Mouse (Mus musculus): ENCODE data around the gene Tgoln1. TPM values are rescaled to one million over a fixed set of nuclear protein-coding genes. Genes with fewer than 3 reads are reported as not detected.
A peak's percentile ranks its signal among the peaks of the same experiment; 100 is the strongest.

The Tgoln1 gene
- total RNA-seq, 2 experiments from 2014 or later, result 49.7 to 51.1 TPM

DNA sequence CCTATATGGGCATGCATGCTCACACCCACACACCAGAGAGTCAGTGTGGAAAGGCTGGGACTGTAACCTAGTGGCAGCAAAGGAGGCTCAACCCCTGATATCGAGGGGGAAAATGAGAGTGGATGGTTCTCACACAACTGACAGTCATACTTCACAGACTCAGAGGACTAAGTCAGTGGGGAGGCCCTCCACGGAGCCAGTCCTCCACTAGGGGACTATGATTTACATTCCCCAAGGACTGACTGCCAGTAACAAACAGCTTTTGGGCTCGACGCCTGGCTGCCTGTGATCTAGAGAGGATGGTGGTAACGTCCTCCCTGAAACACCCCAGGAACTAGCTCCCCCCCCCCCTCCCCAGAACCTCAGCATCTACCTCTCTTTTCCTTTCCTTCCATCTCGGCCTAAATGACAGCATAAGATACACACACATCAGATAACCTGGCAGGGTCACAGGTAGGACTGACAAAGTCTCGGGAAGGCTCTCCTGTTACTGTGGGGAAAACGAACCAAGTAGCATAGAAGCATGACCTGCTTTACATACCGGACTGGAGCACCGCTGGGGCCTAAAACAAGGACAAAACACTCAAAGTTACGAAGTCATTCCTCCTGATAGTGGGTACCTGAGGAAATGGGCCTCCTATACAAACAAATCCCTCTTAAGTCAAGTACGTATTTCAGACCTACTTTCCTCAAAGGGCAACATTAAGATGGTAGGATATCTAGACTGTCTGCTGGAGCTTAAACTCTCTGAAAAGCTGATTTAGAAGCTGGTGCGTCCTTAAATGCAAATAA lies 19.5 kb downstream of the Tgoln1 start:
- peak in 1 of 2 experiments; percentile 45 for DNase-seq (ENCODE audit: low spot score in 2 of 2)

DNA sequence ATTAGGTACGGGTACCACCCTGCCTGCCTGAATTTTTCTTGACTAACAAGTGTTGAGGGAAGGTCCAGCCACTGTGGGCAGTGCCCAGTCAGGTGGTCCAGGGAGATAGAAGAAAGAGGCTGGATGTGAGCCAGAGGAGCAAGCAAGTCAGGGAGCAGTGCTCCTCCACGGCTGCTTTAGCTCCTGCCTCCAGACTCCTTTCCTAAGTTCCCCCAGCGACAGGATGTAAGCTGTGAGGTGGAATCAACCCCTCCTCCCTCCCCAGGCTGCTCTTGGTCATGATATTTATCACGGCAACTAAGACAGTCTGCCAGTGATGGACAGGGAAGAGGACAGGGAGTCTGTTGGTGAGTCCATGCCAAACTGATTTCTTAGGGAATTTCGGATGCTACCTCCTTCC lies 22.9 kb downstream of the Tgoln1 start:
- no peak for DNase-seq (ENCODE audit: low spot score in 2 of 2)

DNA sequence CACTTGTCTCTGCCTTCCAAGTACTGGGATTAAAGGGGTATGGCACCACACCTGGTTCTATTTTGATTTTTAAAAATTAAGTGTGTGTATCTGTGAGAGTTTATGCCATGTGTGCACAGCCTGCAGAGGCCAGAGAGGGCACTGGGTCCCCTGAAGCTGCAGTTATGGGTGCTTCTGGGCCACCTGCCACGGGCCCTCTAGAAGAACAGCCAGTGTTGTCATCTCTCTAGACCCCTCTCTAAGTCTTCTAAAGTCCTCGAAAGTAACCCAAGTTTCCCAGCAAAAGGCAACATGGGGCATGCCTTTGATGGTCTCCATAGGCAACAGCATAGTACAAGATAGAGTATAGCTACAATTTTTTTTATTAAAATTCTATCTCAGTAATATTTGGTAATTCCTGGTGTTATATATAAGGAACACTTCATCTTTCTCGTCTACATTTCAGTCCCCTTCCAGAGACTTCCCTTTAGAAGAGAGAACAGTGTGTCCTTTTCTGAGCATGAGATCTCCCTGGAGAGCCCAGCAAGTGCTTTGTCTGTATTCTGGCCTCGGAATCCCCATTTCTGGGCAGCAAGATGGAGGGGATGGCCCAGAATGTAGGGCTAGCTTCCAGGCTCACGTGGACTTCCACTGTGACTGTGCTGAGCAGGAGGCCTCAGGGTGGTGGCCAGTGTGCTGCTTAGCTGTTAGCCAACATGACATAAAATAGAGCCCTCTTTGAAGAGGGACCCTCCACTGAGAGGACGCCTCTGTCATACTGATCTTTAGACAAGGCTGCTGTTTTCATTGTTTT lies 23.6 kb downstream of the Tgoln1 start:
- DNase-seq (ENCODE audit: low spot score in 2 of 2), result peak in 1 of 2 experiments; percentile 49

DNA sequence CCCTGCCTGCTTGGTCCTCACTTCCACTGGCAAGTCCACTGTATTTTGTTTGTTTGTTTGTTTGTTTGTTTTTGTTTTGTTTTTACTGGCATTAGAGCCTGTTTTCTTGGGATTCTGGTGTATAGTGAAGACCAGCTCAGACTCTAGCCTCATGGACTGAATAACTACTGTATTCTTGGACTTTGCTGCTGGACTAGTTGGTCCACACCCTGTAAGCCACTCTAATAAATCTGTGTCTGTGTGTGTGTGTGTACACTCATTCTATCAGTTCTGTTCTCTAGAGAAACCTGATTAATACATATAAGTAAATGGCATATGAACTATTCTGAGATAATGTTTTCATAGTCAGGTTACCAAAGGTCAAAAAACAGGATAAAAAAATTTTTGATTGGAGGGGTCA lies 26.7 kb downstream of the Tgoln1 start:
- no peak for DNase-seq (ENCODE audit: low spot score in 2 of 2)

DNA sequence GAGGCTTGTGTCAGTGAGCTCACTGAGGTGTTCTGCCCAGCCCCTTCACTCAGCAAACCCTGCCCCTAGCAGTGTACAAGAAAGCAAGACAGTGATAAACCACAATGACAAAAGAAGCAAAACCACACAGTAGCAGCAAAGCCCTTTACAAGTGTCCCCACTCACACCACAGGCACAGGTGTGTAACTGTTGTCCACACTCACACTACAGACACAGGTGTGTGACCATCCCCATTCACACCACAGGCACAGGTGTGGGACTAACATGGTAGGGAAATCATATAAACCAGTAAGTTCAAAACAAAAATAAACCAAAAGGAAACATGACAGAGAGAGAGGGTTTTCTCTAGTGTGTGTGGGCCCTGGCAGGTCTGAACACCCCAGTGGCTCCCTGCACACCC lies 28.5 kb downstream of the Tgoln1 start:
- no peak for DNase-seq (ENCODE audit: low spot score in 2 of 2)

DNA sequence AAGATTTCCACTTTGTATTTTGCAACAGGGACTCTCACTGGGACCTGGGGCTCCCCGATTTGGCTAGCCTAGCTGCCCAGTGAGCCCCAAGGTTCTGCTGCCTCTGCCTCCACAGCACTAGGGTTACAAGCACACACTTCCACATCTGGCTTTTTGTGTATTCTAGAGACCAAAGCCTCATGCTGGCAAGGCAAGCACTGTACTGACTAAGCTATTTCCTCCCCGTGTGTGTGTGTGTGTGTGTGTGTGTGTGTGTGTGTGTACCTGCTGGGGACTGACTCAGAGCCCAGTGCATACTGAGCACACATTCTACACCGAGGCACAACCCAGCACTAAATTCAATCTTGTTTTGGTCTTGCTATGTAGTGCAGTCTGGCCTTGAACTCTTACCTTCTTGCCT lies 30.1 kb downstream of the Tgoln1 start:
- no peak for DNase-seq (ENCODE audit: low spot score in 2 of 2)

DNA sequence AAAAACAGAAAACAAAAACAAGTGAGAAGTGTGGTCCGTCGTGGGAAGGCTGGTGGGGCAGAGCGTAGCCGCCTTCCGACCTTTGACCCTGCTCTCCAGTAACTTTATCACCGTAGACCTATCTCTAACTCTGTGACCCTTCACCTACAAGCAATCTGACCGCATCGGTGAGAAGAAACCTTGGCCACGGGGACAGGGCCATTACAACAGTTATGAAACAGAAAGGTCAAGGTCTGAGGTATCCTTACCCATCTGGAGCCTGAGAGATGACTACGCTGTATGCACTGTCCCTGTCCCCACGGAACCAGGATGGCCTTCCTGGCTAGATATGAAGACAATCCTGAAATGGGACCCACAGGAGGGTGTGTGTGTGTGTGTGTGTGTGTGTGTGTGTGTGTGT lies 32.6 kb downstream of the Tgoln1 start:
- DNase-seq (ENCODE audit: low spot score in 2 of 2), result no peak

DNA sequence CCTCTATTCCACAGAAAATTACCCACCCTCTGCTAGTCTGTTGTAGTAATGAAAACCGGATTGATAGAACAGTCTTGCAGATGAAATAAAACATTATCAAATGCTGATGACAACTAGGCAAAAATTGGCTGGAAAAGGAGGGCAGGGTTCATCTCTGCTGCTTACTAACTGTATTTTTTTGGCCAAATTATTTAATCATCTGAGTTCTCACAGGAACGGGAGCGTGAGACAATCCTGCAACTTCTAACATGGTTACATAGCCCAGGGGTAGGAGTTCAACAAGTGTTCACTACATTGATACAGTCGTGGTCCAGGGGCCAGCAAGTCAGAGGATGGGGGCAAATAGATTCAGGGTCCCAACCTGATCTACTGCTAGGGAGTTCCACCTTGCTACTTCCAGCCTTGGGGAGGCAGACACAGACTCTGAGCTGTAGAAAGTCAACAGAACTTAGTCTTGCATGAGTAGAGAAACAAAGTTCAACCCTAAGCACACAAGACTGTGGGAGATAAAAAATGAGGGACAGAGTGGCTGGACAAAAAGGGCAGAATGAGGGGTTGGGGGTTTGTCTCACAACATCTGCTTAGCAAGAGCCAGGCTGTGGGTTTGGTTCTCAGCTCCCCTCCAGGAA lies 33.5 kb downstream of the Tgoln1 start:
- no peak for DNase-seq (ENCODE audit: low spot score in 2 of 2)

DNA sequence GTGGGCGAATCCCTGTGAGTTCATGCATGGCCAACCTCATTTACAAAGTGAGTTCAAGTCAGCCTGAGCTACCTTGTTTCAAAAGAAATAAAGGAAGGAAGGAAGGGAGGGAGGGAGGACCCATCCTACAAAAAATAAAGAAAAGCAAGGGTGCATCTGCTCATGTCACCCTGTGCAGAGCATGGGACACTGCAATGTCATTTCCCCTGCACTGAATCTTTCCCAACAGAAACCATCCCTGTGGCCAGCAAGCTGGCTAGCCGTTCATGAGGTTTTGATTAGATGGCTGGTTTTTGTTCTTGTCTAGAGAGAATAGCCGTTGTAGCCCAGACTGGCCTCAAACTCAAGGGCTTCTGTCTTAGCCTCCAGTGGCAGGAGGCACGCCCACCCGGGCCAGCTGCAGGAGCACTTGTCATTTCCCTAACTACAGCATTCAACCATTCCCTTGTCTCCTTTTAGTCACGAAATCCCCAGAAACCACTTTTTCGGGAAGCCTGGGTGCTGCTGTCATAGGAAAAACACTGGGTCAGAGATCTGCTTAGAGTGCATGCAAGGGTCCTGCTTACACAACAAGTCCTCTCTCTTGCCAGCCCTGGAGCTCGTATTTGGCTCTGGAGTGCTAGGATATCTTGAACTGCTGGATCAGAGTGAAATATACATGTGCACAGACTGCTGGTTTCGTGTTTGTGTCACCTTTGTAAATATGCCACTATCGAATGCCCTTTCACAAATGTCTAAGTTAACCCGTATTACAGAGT lies 35.0 kb downstream of the Tgoln1 start:
- no peak for DNase-seq (ENCODE audit: low spot score in 2 of 2)

DNA sequence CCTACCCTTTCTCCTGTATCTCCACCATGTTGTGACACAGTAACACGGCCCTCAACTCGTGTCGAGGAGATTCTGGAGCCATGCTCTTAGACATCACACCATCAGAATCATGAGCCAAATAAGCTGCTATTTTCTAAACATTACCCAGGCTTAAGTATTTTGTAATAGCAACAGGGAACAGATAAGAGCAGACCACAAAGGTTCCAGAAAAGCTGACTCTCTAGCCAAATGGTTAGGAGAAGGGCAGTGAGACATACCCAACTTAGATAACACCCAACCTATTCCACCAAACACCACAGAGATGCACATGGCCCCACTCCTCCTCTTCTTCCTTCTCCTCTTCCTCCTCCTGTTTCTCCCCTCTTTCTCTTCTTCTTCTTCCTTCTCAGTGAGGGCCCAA lies 40.8 kb downstream of the Tgoln1 start:
- DNase-seq (ENCODE audit: low spot score in 2 of 2), result no peak

DNA sequence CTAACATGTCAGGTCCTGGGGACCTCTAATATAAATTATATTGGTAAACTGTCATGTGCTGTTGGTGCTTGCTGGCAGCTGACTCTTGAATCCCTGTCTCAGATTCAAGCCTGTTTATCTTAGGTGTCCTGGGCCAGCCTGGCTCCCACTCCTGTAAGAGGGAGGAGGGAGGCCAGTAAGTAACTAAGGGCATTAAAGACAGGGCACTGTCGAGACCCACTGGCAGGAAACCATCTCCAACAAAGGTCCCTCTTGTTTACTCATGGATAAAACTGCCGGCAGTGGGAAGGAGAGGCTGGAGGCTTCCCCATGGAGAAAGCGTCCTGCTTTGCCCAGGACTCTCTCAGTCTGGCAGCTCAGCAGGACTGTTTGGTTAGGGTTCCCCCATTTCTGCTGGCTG lies 45.0 kb downstream of the Tgoln1 start:
- DNase-seq (ENCODE audit: low spot score in 2 of 2), result no peak

DNA sequence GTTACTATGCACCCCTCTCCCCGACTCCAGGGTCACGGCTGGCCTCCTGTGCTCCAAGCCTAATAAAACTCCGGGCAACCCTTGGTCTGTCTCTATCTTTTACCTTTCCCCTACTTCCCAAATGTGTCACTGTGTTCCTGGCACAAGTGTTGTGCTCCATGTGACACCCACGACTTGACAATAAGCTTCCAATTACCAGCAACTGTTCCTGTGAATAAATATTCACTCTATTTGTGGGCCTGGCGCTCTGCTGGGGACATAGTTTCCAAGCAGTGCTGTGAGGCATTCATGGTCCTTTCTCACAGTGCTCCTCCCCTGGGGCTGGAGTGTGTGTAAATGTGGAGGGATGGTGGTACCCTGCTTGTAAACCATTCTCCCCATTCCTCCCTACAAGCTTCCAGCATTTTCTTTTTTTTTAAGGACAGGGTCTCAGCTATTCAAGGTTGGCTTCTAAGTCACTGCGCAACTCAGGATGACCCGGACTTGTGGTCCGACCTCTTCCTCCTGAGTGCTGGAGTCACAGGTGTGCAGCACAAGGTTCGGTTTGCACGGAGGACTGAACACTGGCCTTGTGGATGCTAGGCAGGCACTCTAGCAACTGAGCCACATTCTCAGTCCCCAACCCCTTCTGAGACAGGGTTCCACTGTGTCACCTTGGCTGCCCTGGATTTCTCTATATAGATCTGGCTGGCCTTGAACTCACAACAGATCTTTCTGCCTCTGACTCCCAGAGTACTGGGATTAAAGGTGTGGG lies 46.0 kb downstream of the Tgoln1 start:
- no peak for DNase-seq (ENCODE audit: low spot score in 2 of 2)

DNA sequence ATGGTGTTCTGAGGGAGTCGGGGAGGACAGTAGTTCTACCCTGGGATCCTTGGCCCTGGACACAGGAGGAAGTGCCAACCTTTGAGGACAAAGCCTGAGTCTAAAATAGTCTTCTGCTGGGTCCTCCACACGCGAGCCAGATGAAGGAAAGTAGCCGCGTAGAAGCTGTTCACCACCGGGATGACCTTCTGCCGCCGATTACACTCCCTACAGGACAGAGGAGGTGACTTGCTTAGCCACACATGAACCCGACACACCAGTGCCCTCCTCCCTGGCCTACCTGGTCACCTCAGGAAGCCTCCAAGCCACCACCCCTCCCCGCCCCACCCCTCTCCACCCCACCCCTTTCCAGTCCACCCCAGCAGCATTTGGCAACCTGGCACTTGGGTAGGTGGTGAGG lies 48.1 kb downstream of the Tgoln1 start:
- DNase-seq (ENCODE audit: low spot score in 2 of 2), result no peak

DNA sequence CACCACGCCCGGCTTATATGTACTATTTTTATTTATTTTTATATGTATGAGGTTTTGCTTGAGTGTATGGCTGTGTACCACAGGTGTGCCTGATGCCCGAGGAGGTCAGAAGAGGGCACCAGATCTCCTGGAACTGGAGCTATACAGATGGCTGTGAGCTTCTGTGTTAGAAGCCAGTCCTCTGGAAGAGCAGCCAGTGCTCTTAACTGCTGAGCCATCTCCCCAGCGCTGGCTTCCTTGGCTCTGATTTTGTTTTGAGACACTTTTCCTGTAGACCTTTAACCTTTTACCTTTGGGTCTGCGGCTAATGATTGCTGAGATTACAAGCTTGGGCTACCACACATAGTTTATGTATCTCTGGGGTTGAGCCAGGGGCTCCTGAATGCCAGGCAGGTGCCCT lies 49.3 kb downstream of the Tgoln1 start:
- DNase-seq (ENCODE audit: low spot score in 2 of 2), result no peak

DNA sequence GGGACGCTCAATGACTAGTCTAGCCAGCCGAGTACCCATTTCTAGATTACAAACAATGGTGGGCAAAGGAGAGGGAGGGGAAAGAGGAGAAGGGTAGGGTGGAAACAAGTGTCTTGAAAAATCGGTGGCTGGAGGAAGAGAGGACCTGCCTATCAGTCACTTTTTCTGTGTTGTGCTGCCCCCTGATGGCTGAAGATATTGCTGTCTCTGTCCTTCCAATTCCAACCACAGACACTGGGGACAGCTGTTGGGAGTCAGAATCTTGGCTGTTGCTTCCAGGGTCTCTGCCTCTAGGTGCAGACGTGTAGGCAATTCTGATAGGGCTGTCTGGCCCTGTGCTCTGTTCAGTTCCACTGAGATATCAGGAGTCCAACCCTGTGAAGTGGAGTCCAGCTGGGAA lies 50.8 kb downstream of the Tgoln1 start:
- DNase-seq (ENCODE audit: low spot score in 2 of 2), result peak; percentile 95 to 96

DNA sequence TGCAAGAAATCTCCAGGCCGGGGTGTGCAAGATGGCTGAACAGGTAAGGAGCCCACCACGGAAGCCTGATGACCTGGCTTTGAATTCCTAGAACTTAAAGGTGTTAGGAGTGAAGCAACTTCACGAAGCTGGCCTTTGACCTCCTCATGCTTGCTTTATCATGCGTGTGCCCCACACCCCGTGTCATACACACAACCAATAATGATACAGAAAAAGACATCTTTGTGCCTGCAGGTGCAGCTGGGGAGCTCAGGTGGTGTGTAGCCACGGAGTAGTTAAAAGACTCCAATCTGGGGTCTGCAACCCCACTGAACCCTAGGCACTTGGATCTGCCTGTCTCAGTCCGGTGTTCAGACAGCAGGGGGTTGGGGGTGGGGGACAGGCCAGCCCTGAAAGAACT lies 51.3 kb downstream of the Tgoln1 start:
- no peak for DNase-seq (ENCODE audit: low spot score in 2 of 2)

DNA sequence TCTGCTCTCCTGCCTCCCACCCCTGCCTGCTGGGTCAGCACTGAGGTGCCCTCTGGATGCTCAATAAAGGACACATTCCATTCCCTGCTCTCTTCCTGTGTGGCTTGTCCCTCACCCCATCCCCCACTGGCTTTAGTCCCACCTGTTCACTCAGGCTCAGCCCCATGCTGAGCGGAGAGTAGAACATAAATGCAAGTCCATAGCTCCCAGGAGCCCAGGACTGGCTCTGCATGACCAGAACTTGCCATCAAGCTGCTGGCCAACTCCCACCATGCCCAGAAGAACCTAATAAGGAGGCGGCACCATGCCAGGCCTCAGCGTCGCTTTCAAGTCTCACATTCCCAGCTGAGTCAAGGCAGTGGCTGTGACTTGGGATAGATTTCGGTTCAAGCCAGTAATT lies 53.9 kb downstream of the Tgoln1 start:
- no peak for DNase-seq (ENCODE audit: low spot score in 2 of 2)

DNA sequence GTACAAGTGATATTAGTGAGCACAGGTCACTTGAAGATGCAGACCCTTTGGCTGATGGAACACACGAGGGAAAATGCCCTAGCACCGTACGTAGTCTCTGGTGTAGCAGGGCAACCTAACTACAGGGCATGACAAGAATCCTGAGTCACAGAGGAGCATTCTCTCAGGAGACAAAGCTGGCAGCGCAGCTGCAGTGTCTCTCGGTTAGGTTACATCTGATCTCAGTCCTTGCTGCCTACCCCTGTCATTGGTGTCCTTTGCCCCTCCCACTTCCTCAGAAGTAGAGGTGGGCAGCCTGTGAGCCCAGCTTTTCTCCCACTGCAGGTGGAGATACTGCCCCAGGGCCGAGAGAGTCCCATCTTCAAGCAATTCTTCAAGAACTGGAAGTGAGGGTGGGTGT lies 54.3 kb downstream of the Tgoln1 start:
- no peak for DNase-seq (ENCODE audit: low spot score in 2 of 2)

DNA sequence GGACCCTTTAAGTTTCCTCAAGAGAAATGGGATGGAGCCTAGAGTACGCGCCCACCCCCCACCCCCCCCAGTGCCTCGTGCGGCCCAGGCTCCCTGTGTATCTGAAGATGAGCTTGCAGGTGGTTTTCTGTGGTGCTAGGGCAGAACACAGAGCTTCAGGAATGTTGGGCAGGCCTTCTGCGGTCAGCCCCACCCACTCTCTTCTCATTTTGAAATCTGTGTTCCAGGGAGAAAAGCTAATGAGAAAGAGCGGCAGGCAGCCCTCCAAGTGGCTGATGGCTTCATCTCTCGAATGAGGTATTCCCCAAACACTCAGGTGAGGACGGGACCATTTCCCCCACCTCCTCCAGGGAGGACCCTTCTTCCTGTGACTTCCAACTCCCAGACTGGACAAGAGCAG lies 56.0 kb downstream of the Tgoln1 start:
- no peak for DNase-seq (ENCODE audit: low spot score in 2 of 2)

All from layer of hippocampus, postnatal 10 days (tissue).